Mouse (Mus musculus) urinary bladder, adult 2 months (tissue): ENCODE data around the gene Epha8. TPM values are rescaled to one million over a fixed set of nuclear protein-coding genes. Genes with fewer than 3 reads are reported as not detected.

Source experiments
- DNase-seq: peaks from one replicate; pipeline ENCODE4 v3.0.0; 2022; ENCODE audit warnings: low spot score
- polyA plus RNA-seq: library from polyadenylated mRNA; depleted of rRNA; stranded (reverse); fragments of >200 nt; gene quantifications from 2 replicates; pipeline ENCODE4 v1.2.3, GENCODE M21; 2012; rRNA removed

Gene Epha8
- polyA plus RNA-seq, 1 experiment = 0.03 TPM

- DNase-seq = no peak
Measured at GRCm38 (mm10) chr4:136907033-136907432, 49.6 kb downstream of the Epha8 start.

- DNase-seq = no peak
Measured at GRCm38 (mm10) chr4:136904767-136905539, 51.7 kb downstream of the Epha8 start.

- no peak for DNase-seq
Measured at GRCm38 (mm10) chr4:136899154-136899553, 57.5 kb downstream of the Epha8 start.

- no peak for DNase-seq
Measured at GRCm38 (mm10) chr4:136898637-136899036, 58.0 kb downstream of the Epha8 start, which contains the start of gene C1qa. Gene C1qa (minus strand): TSS chr4:136898803.

GRCm38 (mm10) chr4:136898084-136898598 lies 58.5 kb downstream of the Epha8 start:
- DNase-seq = no peak

- DNase-seq = no peak
Measured at GRCm38 (mm10) chr4:136896461-136896860, 60.2 kb downstream of the Epha8 start.

- no peak for DNase-seq
Measured at GRCm38 (mm10) chr4:136895861-136896260, 60.8 kb downstream of the Epha8 start.

GRCm38 (mm10) chr4:136894821-136895220 lies 61.8 kb downstream of the Epha8 start:
- no peak for DNase-seq

GRCm38 (mm10) chr4:136893691-136894543 lies 62.7 kb downstream of the Epha8 start:
- no peak for DNase-seq

GRCm38 (mm10) chr4:136892811-136893210 lies 63.8 kb downstream of the Epha8 start, which contains the start of gene C1qc:
Gene C1qc (minus strand): TSS chr4:136893065.
- no peak for DNase-seq

- no peak for DNase-seq
Measured at GRCm38 (mm10) chr4:136892371-136892770, 64.2 kb downstream of the Epha8 start.

- no peak for DNase-seq
Measured at GRCm38 (mm10) chr4:136891115-136891514, 65.5 kb downstream of the Epha8 start.

- no peak for DNase-seq
Measured at GRCm38 (mm10) chr4:136889981-136890380, 66.6 kb downstream of the Epha8 start.

GRCm38 (mm10) chr4:136887714-136888113 lies 68.9 kb downstream of the Epha8 start:
- no peak for DNase-seq

GRCm38 (mm10) chr4:136886101-136886500 lies 70.5 kb downstream of the Epha8 start, which contains the start of gene C1qb:
Gene C1qb (minus strand): TSS chr4:136886187.
- no peak for DNase-seq

Other genes with a start within 250 kb of the Epha8 start
- gene Ephb2, start 120.8 kb downstream of the Epha8 start, polyA plus RNA-seq = 7.2 and 8.4 TPM in 2 replicates
- 160 and 175 TPM in 2 replicates for gene C1qb, start 70.6 kb downstream of the Epha8 start, polyA plus RNA-seq
- gene C1qc, start 63.8 kb downstream of the Epha8 start, polyA plus RNA-seq = 115 and 117 TPM in 2 replicates
- 129 and 140 TPM in 2 replicates for gene C1qa, start 58.0 kb downstream of the Epha8 start, polyA plus RNA-seq
- gene Zbtb40, start 92.0 kb upstream of the Epha8 start, polyA plus RNA-seq = 3.8 and 4.8 TPM in 2 replicates